Mouse (Mus musculus) hindbrain, embryonic 14.5 days (tissue): ENCODE measurements around the gene Mical3. TPM values are rescaled to one million over a fixed set of nuclear protein-coding genes. Genes with fewer than 3 reads are reported as not detected.

Source experiments
- ATAC-seq: fragments of 200-750 bp; cut with Nextera tagmentation; 2 replicates; pipeline ENCODE4 v1.8.0; 2017; ENCODE audit warnings: moderate number of reproducible peaks, mild to moderate bottlenecking, moderate TSS enrichment, moderate library complexity; ENCODE audit not compliant: low FRiP score
- DNase-seq: peaks from one replicate; pipeline ENCODE4 v3.0.0-alpha.2; 2015; ENCODE audit warnings: low spot score
- H3K27ac ChIP-seq: fragments of 300-500 bp; sonication (generic); 2 replicates; pipeline ENCODE4 v1.5.1; 2014; ENCODE audit warnings: mild to moderate bottlenecking, moderate library complexity
- H3K27me3 ChIP-seq: fragments of 300-500 bp; sonication (generic); 2 replicates; pipeline ENCODE4 v1.6.1; 2014; ENCODE audit warnings: mild to moderate bottlenecking, low read length, mixed read lengths; ENCODE audit not compliant: control insufficient read depth, insufficient read depth
- H3K36me3 ChIP-seq: fragments of 300-500 bp; sonication (generic); replicated peaks from 2 replicates; pipeline ENCODE4 v1.6.1; 2014; ENCODE audit not compliant: control insufficient read depth, insufficient read depth
- H3K4me1 ChIP-seq: fragments of 300-500 bp; sonication (generic); replicated peaks from 2 replicates; pipeline ENCODE4 v1.6.1; 2014; ENCODE audit warnings: antibody characterized with exemption, low read length, mixed read lengths; ENCODE audit not compliant: control insufficient read depth, insufficient read depth
- H3K4me2 ChIP-seq: fragments of 300-500 bp; sonication (generic); replicated peaks from 2 replicates; pipeline ENCODE4 v1.6.1; 2014; ENCODE audit warnings: mild to moderate bottlenecking, moderate library complexity
- H3K4me3 ChIP-seq: fragments of 300-500 bp; sonication (generic); replicated peaks from 2 replicates; pipeline ENCODE4 v1.5.1; 2014; ENCODE audit warnings: mild to moderate bottlenecking, low read length
- H3K9ac ChIP-seq: fragments of 300-500 bp; sonication (generic); 2 replicates; pipeline ENCODE4 v1.6.1; 2014
- H3K9me3 ChIP-seq: fragments of 300-500 bp; sonication (generic); 2 replicates; pipeline ENCODE4 v1.6.1; 2016; ENCODE audit warnings: low read length; ENCODE audit not compliant: control insufficient read depth
- WGBS: fragments of 180-500 bp; shearing (Covaris S2); extraction: QIAGEN DNeasy Blood & Tissue Kit; methylation state at CpG from one replicate; pipeline ENCODE4 v1.1.7; 2014; 5-methylcytosine and 5-hydroxymethylcytosine counted together
- polyA plus RNA-seq: library from polyadenylated mRNA; unstranded; fragments of >200 nt; fragmentation: Nextera tagmentation; extraction: Ambion mirVana; gene quantifications from 2 replicates; pipeline ENCODE4 v1.2.1, GENCODE M21; 2014

Gene Mical3
- polyA plus RNA-seq, 1 experiment from 2014 or later, result 49.4 TPM

GRCm38 (mm10) chr6:121026866-121027265 lies 103.9 kb downstream of the Mical3 start:
- Histone ChIP-seq H3K9me3 (no peaks in the 10 kb centered on the region), H3K27ac (no peak overlapping the region), H3K36me3 (peaks cover 88% of the 10 kb centered on the region), H3K27me3 (no peaks in the 10 kb centered on the region), H3K4me2 (no peak overlapping the region), H3K4me3 (no peak overlapping the region), H3K4me1 (peaks cover 4% of the 10 kb centered on the region; the same call in 1 of the 2 replicates), H3K9ac (no peak overlapping the region)
- DNase-seq, result no peak
- 61% methylated on average over 7 of the region's 7 CpGs for WGBS
- ATAC-seq, result no peak

DNA sequence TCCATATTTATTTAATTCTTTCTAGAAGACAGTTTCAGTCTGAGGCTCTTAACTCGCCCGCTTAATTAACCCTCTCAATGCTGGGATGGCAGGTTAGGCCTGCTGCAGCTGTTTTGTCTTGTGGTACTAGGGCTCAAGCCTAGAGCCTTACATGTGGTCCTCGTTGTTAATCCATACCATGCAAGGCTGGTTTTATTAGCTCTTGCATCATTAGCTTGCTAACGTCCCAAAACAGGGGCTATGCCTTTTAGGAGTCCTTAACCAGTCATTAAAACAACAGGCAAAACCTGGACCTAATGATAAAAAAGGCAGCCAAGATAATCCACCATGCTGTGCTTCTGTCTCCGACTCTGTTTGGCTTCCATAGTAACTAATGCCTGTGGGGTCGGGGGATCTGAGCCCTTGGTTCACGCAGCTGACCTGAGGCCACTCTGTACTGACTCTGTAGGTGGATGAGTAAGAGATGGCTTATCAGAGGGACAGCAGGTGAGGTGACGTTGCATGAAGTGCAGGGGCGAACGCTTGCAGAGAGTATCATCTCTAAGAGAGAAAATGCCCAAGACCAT lies 104.7 kb downstream of the Mical3 start:
- Histone ChIP-seq H3K27ac (no peak overlapping the region), H3K9me3 (no peaks in the 10 kb centered on the region), H3K36me3 (peaks cover 88% of the 10 kb centered on the region), H3K4me2 (no peak overlapping the region), H3K27me3 (no peaks in the 10 kb centered on the region), H3K9ac (no peak overlapping the region), H3K4me1 (peaks cover 4% of the 10 kb centered on the region; the same call in 1 of the 2 replicates), H3K4me3 (no peak overlapping the region)
- DNase-seq (no peak), ATAC-seq (peak; percentile 35; the same call in 1 of the 2 replicates)
- WGBS, result 59% methylated on average over 10 of the region's 10 CpGs

DNA sequence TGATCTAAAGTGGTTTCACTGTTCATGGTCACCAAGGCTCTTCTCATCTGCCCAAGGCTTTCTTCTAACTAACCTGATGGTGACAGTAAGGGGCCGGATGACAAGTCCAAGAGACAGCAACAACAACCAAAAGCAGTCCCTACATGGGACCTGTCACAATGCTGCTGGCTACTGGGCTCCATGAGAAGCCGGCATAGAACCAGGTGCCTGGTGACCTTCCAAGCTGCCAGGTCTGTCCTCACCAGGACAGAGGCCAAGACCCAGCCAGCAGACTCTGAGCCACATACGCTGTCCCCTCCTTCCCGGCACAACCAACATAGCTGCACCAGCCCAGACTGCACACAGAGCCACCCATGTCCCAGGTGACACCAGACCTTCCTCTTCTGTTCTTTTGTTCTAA lies 112.7 kb downstream of the Mical3 start:
- Histone ChIP-seq H3K27ac (no peak overlapping the region), H3K4me2 (no peak overlapping the region), H3K36me3 (peaks cover 93% of the 10 kb centered on the region), H3K9ac (no peak overlapping the region), H3K4me3 (no peak overlapping the region), H3K27me3 (no peaks in the 10 kb centered on the region), H3K4me1 (no peaks in the 10 kb centered on the region), H3K9me3 (no peaks in the 10 kb centered on the region)
- no peak for ATAC-seq
- no peak for DNase-seq
- WGBS, result 95% methylated on average over 4 of the region's 4 CpGs

DNA sequence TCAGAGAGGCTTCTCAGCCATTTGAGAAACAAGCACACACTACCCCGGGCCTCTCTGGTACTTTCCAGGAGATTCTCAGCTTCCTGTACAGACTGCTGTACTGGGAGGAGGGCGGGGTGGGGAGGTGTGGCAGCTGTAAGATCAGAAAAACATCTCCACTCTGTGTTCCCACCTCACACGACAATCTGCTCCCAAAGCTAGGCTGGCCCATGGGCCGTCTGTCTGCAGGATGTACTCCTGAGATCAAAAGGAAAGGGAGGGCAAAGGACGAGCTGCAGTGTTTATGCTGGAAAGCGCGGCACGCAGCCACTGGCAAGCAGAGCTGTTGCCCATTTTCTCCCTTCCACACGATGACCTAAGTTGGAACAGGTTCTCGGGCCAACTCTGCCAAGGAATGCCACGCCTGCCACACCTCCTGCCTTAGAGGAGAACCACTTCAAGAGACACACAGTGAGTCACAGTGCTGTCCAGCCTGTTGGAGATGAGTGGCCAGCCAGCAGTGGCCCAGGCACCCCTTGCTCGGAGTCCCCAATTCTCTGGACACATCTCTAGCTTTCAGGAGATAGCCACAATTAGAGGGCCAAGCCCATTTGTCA lies 113.3 kb downstream of the Mical3 start:
- H3K4me3 ChIP-seq, result no peak overlapping the region
- H3K36me3 ChIP-seq, result peaks cover 93% of the 10 kb centered on the region
- no peak for ATAC-seq
- H3K27ac ChIP-seq, result no peak overlapping the region
- no peaks in the 10 kb centered on the region for H3K4me1 ChIP-seq
- no peak overlapping the region for H3K4me2 ChIP-seq
- WGBS, result 77% methylated on average over 12 of the region's 12 CpGs
- no peaks in the 10 kb centered on the region for H3K27me3 ChIP-seq
- no peaks in the 10 kb centered on the region for H3K9me3 ChIP-seq
- DNase-seq, result no peak
- no peak overlapping the region for H3K9ac ChIP-seq

DNA sequence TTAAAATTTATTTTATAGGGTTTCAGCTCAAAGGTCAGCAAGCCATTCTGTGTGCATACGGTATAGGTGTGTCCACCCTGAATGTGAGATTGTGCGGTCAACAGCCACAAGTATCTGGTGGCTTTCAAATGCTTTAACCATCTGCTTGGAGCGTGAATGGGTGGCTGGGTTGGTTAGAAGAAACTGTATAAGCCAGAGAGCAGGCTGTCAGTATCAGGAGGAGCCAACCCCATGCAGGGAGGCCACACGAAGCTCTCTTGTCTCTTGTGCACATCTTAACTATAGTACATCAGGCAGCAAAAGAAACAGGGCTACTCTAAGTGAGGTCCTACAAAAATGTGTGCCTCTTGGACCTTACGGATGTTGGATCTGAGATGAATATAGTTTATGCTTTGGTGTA lies 114.7 kb downstream of the Mical3 start:
- WGBS, result 88% methylated on average over 5 of the region's 5 CpGs
- DNase-seq (no peak), ATAC-seq (no peak)
- Histone ChIP-seq H3K36me3 (peaks cover 93% of the 10 kb centered on the region), H3K27me3 (no peaks in the 10 kb centered on the region), H3K4me1 (no peaks in the 10 kb centered on the region), H3K4me3 (no peak overlapping the region), H3K9ac (no peak overlapping the region), H3K27ac (no peak overlapping the region), H3K4me2 (no peak overlapping the region), H3K9me3 (no peaks in the 10 kb centered on the region)

DNA sequence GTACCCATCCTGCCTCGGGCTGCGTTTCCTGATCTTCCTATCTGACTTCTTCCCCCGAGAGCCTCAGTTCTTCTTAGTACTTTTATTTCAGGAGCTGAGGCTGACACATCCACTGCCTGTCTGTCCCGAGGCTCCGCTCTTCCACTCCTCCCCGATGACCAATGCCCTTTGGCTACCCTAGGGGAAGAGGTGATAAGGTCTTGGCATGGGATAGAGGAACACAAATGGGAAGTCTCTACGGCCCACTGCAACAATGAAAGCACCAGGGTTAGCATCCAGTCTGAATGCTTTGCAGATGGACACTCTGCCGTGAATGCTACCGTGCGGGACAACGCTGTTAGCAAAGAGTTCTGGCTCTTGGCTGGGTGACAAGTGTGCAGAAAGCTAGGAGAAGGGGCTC lies 116.5 kb downstream of the Mical3 start:
- Histone ChIP-seq H3K4me2 (no peak overlapping the region), H3K27me3 (no peaks in the 10 kb centered on the region), H3K4me3 (no peak overlapping the region), H3K4me1 (no peaks in the 10 kb centered on the region), H3K36me3 (peaks cover 88% of the 10 kb centered on the region), H3K9ac (no peak overlapping the region), H3K27ac (no peak overlapping the region), H3K9me3 (no peaks in the 10 kb centered on the region)
- DNase-seq (no peak), ATAC-seq (no peak)
- 66% methylated on average over 11 of the region's 11 CpGs for WGBS

DNA sequence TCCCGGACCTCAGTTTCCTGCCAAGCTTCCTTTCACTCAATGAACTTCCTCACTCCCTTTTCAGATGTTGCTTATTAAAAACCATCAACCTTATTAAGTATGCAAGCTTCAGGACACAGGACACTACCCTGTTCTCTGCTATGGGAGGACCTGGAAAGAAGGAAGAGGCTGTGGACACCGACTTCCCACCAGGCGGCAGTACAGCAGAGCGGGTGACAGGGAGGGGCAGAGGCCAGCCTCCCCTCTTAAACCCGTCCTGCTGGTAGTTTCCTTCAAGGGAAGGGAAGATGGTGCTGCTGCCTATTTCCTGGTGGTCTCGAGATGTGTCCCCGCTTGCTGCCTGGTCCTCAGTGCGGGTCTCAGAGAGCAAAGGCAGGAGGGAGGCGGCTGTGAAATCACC lies 117.0 kb downstream of the Mical3 start:
- H3K36me3 ChIP-seq, result peaks cover 88% of the 10 kb centered on the region

GRCm38 (mm10) chr6:121011709-121012108 lies 119.1 kb downstream of the Mical3 start:
- no peaks in the 10 kb centered on the region for H3K27me3 ChIP-seq
- no peaks in the 10 kb centered on the region for H3K4me1 ChIP-seq
- no peak overlapping the region for H3K4me3 ChIP-seq
- DNase-seq (no peak), ATAC-seq (no peak)
- no peaks in the 10 kb centered on the region for H3K9me3 ChIP-seq
- WGBS, result 91% methylated on average over 11 of the region's 11 CpGs
- H3K36me3 ChIP-seq, result peaks cover 92% of the 10 kb centered on the region
- H3K4me2 ChIP-seq, result no peak overlapping the region
- H3K9ac ChIP-seq, result no peak overlapping the region
- H3K27ac ChIP-seq, result no peak overlapping the region

More for the DNA sequence above, 117.0 kb downstream of the Mical3 start:
- no peak overlapping the region for H3K4me2 ChIP-seq
- H3K9me3 ChIP-seq, result no peaks in the 10 kb centered on the region
- no peak for DNase-seq
- no peak overlapping the region for H3K4me3 ChIP-seq
- 59% methylated on average over 9 of the region's 9 CpGs for WGBS
- no peaks in the 10 kb centered on the region for H3K4me1 ChIP-seq
- 0 out of 2 replicates have a peak, but pooled peaks have one; percentile 43 for ATAC-seq
- H3K9ac ChIP-seq, result no peak overlapping the region
- no peak overlapping the region for H3K27ac ChIP-seq
- H3K27me3 ChIP-seq, result no peaks in the 10 kb centered on the region

DNA sequence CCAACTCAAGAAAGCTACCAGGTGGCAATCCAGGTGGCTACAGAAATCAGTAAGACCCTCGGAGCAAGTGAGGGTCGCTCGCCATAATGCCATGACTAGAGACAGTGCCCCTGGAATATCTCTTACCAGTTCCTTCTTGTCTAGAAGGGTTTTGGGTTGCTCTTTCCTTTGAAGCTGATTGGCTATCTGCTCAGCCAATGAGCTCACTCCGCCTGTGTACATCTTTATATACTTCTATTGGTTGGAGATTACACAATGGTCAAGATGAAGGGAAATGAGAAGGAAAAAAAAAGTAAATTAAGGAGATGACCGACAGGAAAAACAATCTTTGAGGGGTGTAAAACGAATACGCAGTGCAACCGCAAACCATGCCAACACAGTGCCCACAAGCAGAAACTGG lies 121.1 kb downstream of the Mical3 start:
- no peak overlapping the region for H3K9ac ChIP-seq
- 96% methylated on average over 8 of the region's 8 CpGs for WGBS
- peaks cover 83% of the 10 kb centered on the region for H3K36me3 ChIP-seq
- H3K9me3 ChIP-seq, result no peaks in the 10 kb centered on the region
- H3K27ac ChIP-seq, result no peak overlapping the region
- H3K4me3 ChIP-seq, result no peak overlapping the region
- no peaks in the 10 kb centered on the region for H3K27me3 ChIP-seq
- no peak overlapping the region for H3K4me2 ChIP-seq
- no peak for DNase-seq
- no peaks in the 10 kb centered on the region for H3K4me1 ChIP-seq
- no peak for ATAC-seq
